Mouse (Mus musculus) ES-Bruce4 (cell line): ENCODE measurements around the gene Rab5b.

Source experiments
- CTCF ChIP-seq: IDR thresholded peaks from one replicate; pipeline ENCODE4 v1.8.1; 2011; ENCODE audit warnings: low read depth, low read length
- EP300 ChIP-seq: IDR thresholded peaks from 2 replicates; pipeline ENCODE4 v1.6.1; 2011; ENCODE audit warnings: low read depth, low read length; ENCODE audit not compliant: insufficient read depth
- POLR2A ChIP-seq: IDR thresholded peaks from one replicate; pipeline ENCODE4 v1.8.1; 2011; ENCODE audit warnings: low read length; ENCODE audit not compliant: insufficient read depth

GRCm38 (mm10) chr10:128629746-128630145, 66.3 kb downstream of the Rab5b start:
- TF ChIP-seq EP300 (no peak), POLR2A (no peak), CTCF (no peak)
